Comparison of ENCODE assay signal across 10 mouse cellular contexts in the genomic region with DNA sequence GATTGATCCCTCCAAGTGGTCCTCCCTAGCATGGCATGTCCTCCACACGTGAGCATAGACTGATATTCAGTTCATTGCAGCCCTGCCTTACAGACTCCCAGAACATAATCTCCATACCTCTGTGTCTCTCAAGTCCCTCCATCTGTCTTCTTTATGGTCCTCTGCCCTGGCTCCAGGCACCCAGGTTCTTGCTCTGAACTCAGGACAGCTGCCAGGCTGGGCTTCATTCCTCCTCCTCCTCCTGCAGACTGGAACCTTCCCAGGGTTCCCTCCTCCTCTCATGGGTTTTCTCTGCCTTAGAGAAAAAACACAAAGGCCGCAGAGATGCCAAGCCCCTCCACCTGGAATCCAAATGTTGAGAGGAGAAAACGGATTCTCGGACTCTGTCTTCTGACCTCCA. TPM values are rescaled to one million over a fixed set of nuclear protein-coding genes. Genes with fewer than 3 reads are reported as not detected.
DNase-seq lines count a peak whose midpoint lies in the region; ATAC-seq and TF ChIP-seq lines count a peak whose summit lies in the region.
"Had no signal": no experiment of that assay in that cellular context is flagged by ENCODE, and none has a peak within 500 bp of the region (broad histone marks: within the 10 kb centered on the region; RNA-seq: fewer than 3 reads in every experiment).

No protein-coding gene starts in this region.

- intact Hi-C loops in gastrocnemius, postnatal 14 days (cut with DNase I; ENCODE audit: low total_unique reads): no loop called here

- no peaks in the 10 kb centered on the region for H3K36me3 ChIP-seq in forebrain, embryonic 16.5 days (ENCODE audit: control insufficient read depth, insufficient read depth)
- no peaks in the 10 kb centered on the region for H3K36me3 ChIP-seq in midbrain, embryonic 13.5 days
- H3K36me3 ChIP-seq in kidney, adult 2 months (ENCODE audit: control insufficient read depth, insufficient read depth, low read length): no peaks in the 10 kb centered on the region
- no peaks in the 10 kb centered on the region for H3K36me3 ChIP-seq in liver, postnatal 0 days (replicated peaks; ENCODE audit: insufficient read depth, low read length)
- H3K36me3 ChIP-seq: heart, embryonic 10.5 days had no signal

- no peak for ATAC-seq in forebrain, embryonic 16.5 days
- peak; percentile 38; the same call in 1 of the 2 replicates for ATAC-seq in midbrain, embryonic 13.5 days
- no peak for ATAC-seq in liver, postnatal 0 days

- no peak overlapping the region; the same call in 1 of the 2 replicates for H3K27ac ChIP-seq in forebrain, embryonic 16.5 days (ENCODE audit: low read length)
- peak overlapping the region; percentile 71 for H3K27ac ChIP-seq in midbrain, embryonic 13.5 days
- H3K27ac ChIP-seq in kidney, adult 2 months (ENCODE audit: insufficient read depth, low read depth, low read length): no peak overlapping the region
- no peak overlapping the region for H3K27ac ChIP-seq in liver, postnatal 0 days (ENCODE audit: low read depth)
- H3K27ac ChIP-seq: heart, embryonic 10.5 days; liver, embryonic 14.5 days had no signal

- H3K4me3 ChIP-seq in forebrain, embryonic 16.5 days (replicated peaks; ENCODE audit: low read length): no peak overlapping the region
- peak overlapping the region; percentile 9; the same call in 1 of the 2 replicates for H3K4me3 ChIP-seq in midbrain, embryonic 13.5 days (replicated peaks)
- H3K4me3 ChIP-seq in kidney, adult 2 months (ENCODE audit: insufficient read depth, low read depth, low read length): no peak overlapping the region
- no peak overlapping the region for H3K4me3 ChIP-seq in liver, postnatal 0 days (ENCODE audit: low read depth, low read length)
- H3K4me3 ChIP-seq: heart, embryonic 10.5 days had no signal

- H3K9me3 ChIP-seq in forebrain, embryonic 16.5 days (ENCODE audit: control insufficient read depth, low read length): no peaks in the 10 kb centered on the region
- no peaks in the 10 kb centered on the region for H3K9me3 ChIP-seq in midbrain, embryonic 13.5 days
- no peaks in the 10 kb centered on the region; the same call in 1 of the 2 replicates for H3K9me3 ChIP-seq in liver, postnatal 0 days (ENCODE audit: low read length)

- H3K9ac ChIP-seq in forebrain, embryonic 16.5 days (replicated peaks; ENCODE audit: low read depth, low read length): 0 out of 2 replicates have a peak overlapping the region, but pooled peaks have one; percentile 18
- H3K9ac ChIP-seq in midbrain, embryonic 13.5 days (replicated peaks): no peak overlapping the region; the same call in 1 of the 2 replicates
- H3K9ac ChIP-seq in liver, postnatal 0 days (replicated peaks): no peak overlapping the region
- H3K9ac ChIP-seq: liver, embryonic 14.5 days had no signal

- no peaks in the 10 kb centered on the region for H3K27me3 ChIP-seq in forebrain, embryonic 16.5 days (replicated peaks; ENCODE audit: control insufficient read depth, insufficient read depth, low read length)
- H3K27me3 ChIP-seq in midbrain, embryonic 13.5 days: no peaks in the 10 kb centered on the region
- no peaks in the 10 kb centered on the region for H3K27me3 ChIP-seq in kidney, adult 2 months (replicated peaks; ENCODE audit: control insufficient read depth, insufficient read depth, low read length)
- no peaks in the 10 kb centered on the region for H3K27me3 ChIP-seq in liver, postnatal 0 days (ENCODE audit: insufficient read depth, low read length)

- DNase-seq in gastrocnemius, postnatal 14 days: peak; percentile 23
- DNase-seq in gastrocnemius, adult 8-10 months (ENCODE audit: low spot score in 2 of 2): no peak
- peak; percentile 28 for DNase-seq in cerebellum, adult 8-10 months
- DNase-seq in layer of hippocampus, postnatal 36 days: no peak
- DNase-seq in kidney, adult 2 months: no peak
- no peak for DNase-seq in liver, postnatal 0 days

- no peak for TF ChIP-seq EP300 in liver, postnatal 0 days (IDR thresholded peaks at IDR 0.05; ENCODE audit: low read depth)

- 0 out of 2 replicates have a peak, but pooled peaks cover 4% of the 10 kb centered on the region for H3K4me1 ChIP-seq in forebrain, embryonic 16.5 days (replicated peaks; ENCODE audit: control insufficient read depth, insufficient read depth, low read length)
- peaks cover 18% of the 10 kb centered on the region for H3K4me1 ChIP-seq in midbrain, embryonic 13.5 days (replicated peaks)
- H3K4me1 ChIP-seq in kidney, adult 2 months (ENCODE audit: control insufficient read depth, insufficient read depth, low read length): no peaks in the 10 kb centered on the region
- peaks cover 4% of the 10 kb centered on the region; the same call in 1 of the 2 replicates for H3K4me1 ChIP-seq in liver, postnatal 0 days (ENCODE audit: insufficient read depth)
- H3K4me1 ChIP-seq: heart, embryonic 10.5 days had no signal

- H3K4me2 ChIP-seq in forebrain, embryonic 16.5 days (ENCODE audit: low read length): peak overlapping the region; percentile 18; the same call in 1 of the 2 replicates
- H3K4me2 ChIP-seq in midbrain, embryonic 13.5 days (replicated peaks): peak overlapping the region; percentile 55
- no peak overlapping the region for H3K4me2 ChIP-seq in liver, postnatal 0 days (ENCODE audit: low read depth, low read length)

- TF ChIP-seq POLR2A in kidney, adult 2 months (IDR thresholded peaks at IDR 0.05; ENCODE audit: low read depth, low read length): no peak

- TF ChIP-seq CTCF in kidney, adult 2 months (conservative IDR thresholded peaks at IDR 0.05; ENCODE audit: insufficient read depth, insufficient read length, low read depth, low read length): no peak
- TF ChIP-seq CTCF in liver, postnatal 0 days (IDR thresholded peaks at IDR 0.05; ENCODE audit: low read depth): no peak

- 23% methylated on average over 4 of the region's 4 CpGs for WGBS in forebrain, embryonic 16.5 days
- WGBS in midbrain, embryonic 13.5 days: 34% methylated on average over 4 of the region's 4 CpGs
- 53% methylated on average over 4 of the region's 4 CpGs for WGBS in kidney, adult 2 months
- 72% methylated on average over 4 of the region's 4 CpGs for WGBS in liver, postnatal 0 days (ENCODE audit: insufficient replicate concordance)

RNA-seq across cellular contexts. Expression of a gene that starts 24.5 kb away (rescaled TPM):
- 10 to 100 TPM; 20.1 to 20.2 TPM for total RNA-seq in gastrocnemius, postnatal 14 days (2021)
- 10 to 100 TPM; 15.5 to 21.3 (median 18.6) TPM for total RNA-seq in gastrocnemius, adult 8-10 months (2022)
- polyA plus RNA-seq in forebrain, embryonic 16.5 days (2015; fragmentation: Nextera tagmentation; extraction: Ambion mirVana): 56.7 and 58.5 TPM in 2 replicates
- 56.7 and 61.6 TPM in 2 replicates for polyA plus RNA-seq in midbrain, embryonic 13.5 days (2015; fragmentation: Nextera tagmentation; extraction: Ambion mirVana)
- 10 to 100 TPM; 56.6 to 60.1 TPM for total RNA-seq in layer of hippocampus, postnatal 36 days (2021)
- 12.6 and 12.9 TPM in 2 replicates for polyA plus RNA-seq in kidney, adult 2 months (2012; rRNA removed)
- 4.7 and 6.2 TPM in 2 replicates for polyA plus RNA-seq in liver, postnatal 0 days (2015; fragmentation: Nextera tagmentation; extraction: Ambion mirVana)

RNA-seq across cellular contexts. Expression of a gene that starts 34.6 kb away (rescaled TPM):
- 10 to 100 TPM in 1 of 2 experiments, 1 to 10 TPM in 1; 9.7 to 15.9 TPM for total RNA-seq in gastrocnemius, postnatal 14 days (2021)
- 1 to 10 TPM; 6.4 to 9.8 (median 7.9) TPM for total RNA-seq in gastrocnemius, adult 8-10 months (2022)
- polyA plus RNA-seq in forebrain, embryonic 16.5 days (2015; fragmentation: Nextera tagmentation; extraction: Ambion mirVana): 37.2 and 38.7 TPM in 2 replicates
- 27.9 and 30.1 TPM in 2 replicates for polyA plus RNA-seq in midbrain, embryonic 13.5 days (2015; fragmentation: Nextera tagmentation; extraction: Ambion mirVana)
- 10 to 100 TPM; 22.4 to 28.7 TPM for total RNA-seq in layer of hippocampus, postnatal 36 days (2021)
- 18.8 and 23.3 TPM in 2 replicates for polyA plus RNA-seq in kidney, adult 2 months (2012; rRNA removed)
- 48.2 and 52.7 TPM in 2 replicates for polyA plus RNA-seq in liver, postnatal 0 days (2015; fragmentation: Nextera tagmentation; extraction: Ambion mirVana)

RNA-seq across cellular contexts. Expression of a gene that starts 56.4 kb away (rescaled TPM):
- 10 to 100 TPM; 33.0 to 39.3 TPM for total RNA-seq in gastrocnemius, postnatal 14 days (2021)
- 10 to 100 TPM; 18.5 to 23.0 (median 19.6) TPM for total RNA-seq in gastrocnemius, adult 8-10 months (2022)
- 1.8 and 2.3 TPM in 2 replicates for polyA plus RNA-seq in forebrain, embryonic 16.5 days (2015; fragmentation: Nextera tagmentation; extraction: Ambion mirVana)
- polyA plus RNA-seq in midbrain, embryonic 13.5 days (2015; fragmentation: Nextera tagmentation; extraction: Ambion mirVana): 1.5 and 1.7 TPM in 2 replicates
- total RNA-seq in layer of hippocampus, postnatal 36 days (2021): 10 to 100 TPM; 10.2 to 11.4 TPM
- 33.9 and 34.2 TPM in 2 replicates for polyA plus RNA-seq in kidney, adult 2 months (2012; rRNA removed)
- 2.7 and 3.6 TPM in 2 replicates for polyA plus RNA-seq in liver, postnatal 0 days (2015; fragmentation: Nextera tagmentation; extraction: Ambion mirVana)

Comparison
In these comparisons a context has a peak if more than half of its experiments do, and no peak if none do; other contexts are left out.
1. DNase-seq: peak in gastrocnemius, postnatal 14 days (single experiment) and cerebellum, adult 8-10 months (single experiment); none in gastrocnemius, adult 8-10 months (0 of 2), layer of hippocampus, postnatal 36 days (0 of 2), kidney, adult 2 months (single experiment) and liver, postnatal 0 days (single experiment).